Mouse (Mus musculus): Measurements from ENCODE around the gene Tpra1. TPM values are rescaled to one million over a fixed set of nuclear protein-coding genes. Genes with fewer than 3 reads are reported as not detected.

Tpra1 gene
- polyA plus RNA-seq, 1 experiment, result 116 TPM

DNA sequence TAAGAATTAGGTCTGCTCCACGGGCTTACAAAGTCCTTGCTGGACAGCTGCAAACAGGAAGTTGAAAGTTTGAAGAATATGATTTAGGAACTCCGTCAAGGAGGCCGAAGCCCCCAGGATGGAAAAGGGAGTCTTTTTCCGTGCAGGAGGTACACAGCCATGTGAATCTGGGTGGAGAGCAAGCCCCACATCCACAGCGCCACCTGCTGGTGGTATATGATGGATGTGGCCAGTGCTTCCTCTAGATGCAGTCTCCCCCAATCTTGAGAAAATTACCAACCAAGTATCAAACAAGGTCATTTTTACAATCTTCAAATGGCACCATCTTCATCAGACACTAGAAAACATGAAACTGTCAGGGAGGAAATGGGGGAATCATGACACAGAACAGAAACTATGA lies 8.5 kb upstream of the Tpra1 start:
- DNase-seq (ENCODE audit: low read depth), result peak; percentile 75

GRCm38 (mm10) chr6:88895943-88896342 lies 6.1 kb upstream of the Tpra1 start:
- no peak for DNase-seq (ENCODE audit: low read depth)
- TF ChIP-seq CTCF (IDR thresholded peaks at IDR 0.05; ENCODE audit: borderline replicate concordance, extremely low read depth, insufficient read depth, insufficient read length), result no peak
- TF ChIP-seq POLR2A (IDR thresholded peaks at IDR 0.05; ENCODE audit: borderline replicate concordance, extremely low read depth, insufficient read depth, insufficient read length, poor library complexity, severe bottlenecking), result no peak

More for the DNA sequence above, 8.5 kb upstream of the Tpra1 start:
- TF ChIP-seq POLR2A (IDR thresholded peaks at IDR 0.05; ENCODE audit: borderline replicate concordance, extremely low read depth, insufficient read depth, insufficient read length, poor library complexity, severe bottlenecking), result no peak
- peak; percentile 89 for TF ChIP-seq CTCF (IDR thresholded peaks at IDR 0.05; ENCODE audit: borderline replicate concordance, extremely low read depth, insufficient read depth, insufficient read length)

DNA sequence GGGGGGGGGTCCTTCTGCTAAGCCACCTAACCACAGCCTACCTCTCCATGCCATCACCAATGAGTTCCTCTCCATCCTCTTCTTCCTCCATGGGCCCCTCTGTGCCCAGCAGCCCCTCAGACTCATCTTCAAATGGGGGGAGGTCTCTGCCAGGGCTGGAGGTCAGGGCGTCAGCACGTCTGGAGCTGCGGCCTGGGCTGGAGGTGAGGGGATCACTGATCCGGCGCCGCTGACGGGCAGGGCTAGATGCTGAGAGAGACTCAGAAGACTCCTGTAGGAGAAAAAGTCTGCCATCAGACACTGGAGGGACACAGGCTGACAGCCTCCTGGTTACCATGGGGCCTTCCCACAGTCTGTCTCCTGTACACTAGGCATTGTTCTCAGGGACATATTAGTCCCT lies 4.8 kb upstream of the Tpra1 start:
- no peak for DNase-seq (ENCODE audit: low read depth)
- TF ChIP-seq POLR2A (IDR thresholded peaks at IDR 0.05; ENCODE audit: borderline replicate concordance, extremely low read depth, insufficient read depth, insufficient read length, poor library complexity, severe bottlenecking) (no peak), CTCF (IDR thresholded peaks at IDR 0.05; ENCODE audit: borderline replicate concordance, extremely low read depth, insufficient read depth, insufficient read length) (no peak)

DNA sequence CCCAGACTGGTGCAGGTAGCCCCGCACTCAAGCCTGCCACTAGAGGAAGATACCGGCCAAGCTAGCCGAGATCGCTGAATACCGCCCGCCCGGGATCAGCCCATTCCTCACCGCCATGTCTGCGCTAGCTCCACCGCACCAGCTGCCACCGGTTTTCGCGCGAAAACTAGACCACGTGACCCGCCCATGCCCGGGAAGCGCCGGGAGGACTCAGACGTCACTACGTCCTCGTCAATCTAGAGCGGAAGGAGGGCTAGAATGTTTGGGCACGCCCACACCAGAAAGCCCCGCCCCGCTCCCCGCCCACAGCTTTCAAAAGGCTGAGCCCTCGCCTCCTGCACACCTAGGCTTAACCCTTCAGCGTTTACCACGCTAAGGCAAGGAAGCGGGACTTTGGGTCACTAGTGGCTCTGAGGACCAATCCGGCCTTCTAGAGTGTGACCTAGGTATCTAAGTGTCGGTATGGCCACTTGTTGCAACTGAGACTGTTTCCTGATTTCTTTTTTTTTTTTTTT lies 3.5 kb upstream of the Tpra1 start, which contains the start of gene Mcm2:
Gene Mcm2 (minus strand): TSS at position 247 of the 515 bp plus-strand sequence.
- DNase-seq (ENCODE audit: low read depth), result peak; percentile 98
- TF ChIP-seq CTCF (IDR thresholded peaks at IDR 0.05; ENCODE audit: borderline replicate concordance, extremely low read depth, insufficient read depth, insufficient read length), result no peak
- peak; percentile 36; the same call in 1 of the 2 replicates for TF ChIP-seq POLR2A (IDR thresholded peaks at IDR 0.05; ENCODE audit: borderline replicate concordance, extremely low read depth, insufficient read depth, insufficient read length, poor library complexity, severe bottlenecking)

DNA sequence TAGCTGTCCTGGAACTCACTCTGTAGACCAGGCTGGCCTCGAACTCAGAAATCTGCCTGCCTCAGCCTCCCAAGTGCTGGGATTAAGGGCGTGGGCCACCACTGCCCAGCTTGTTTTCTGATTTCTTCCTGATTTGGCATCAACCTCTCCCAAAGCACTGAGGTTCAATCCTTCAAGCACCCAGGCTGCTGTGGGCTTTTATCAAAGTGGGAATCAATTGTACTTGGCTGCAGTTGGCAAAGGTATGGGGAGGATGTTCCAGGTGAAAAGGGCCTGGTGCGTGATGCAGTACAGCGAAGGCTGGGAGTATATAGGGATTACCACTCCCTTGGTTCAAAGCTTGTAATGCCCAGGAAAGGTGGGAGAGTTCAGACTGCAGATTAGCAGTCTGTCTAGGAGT lies 3.0 kb upstream of the Tpra1 start:
- no peak for DNase-seq (ENCODE audit: low read depth)

DNA sequence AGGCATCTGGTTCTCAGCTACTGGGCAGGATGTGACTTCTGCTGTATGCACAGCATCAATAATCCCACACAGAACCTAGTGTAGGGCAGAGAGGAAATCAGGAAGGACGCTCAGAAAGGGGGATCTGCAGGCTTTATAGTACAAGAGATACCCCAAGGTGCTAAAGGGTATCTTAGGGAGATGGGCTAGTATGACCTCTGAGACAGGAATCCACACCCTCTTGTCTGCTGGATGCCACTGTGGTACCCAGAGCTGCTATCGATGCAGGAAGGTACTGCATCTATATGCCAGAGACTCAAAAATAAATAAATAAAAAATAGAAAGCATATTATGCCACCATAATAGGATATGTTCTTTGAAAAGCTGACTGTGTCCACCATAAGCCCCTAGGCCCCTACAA lies 2.4 kb upstream of the Tpra1 start:
- no peak for TF ChIP-seq CTCF (IDR thresholded peaks at IDR 0.05; ENCODE audit: borderline replicate concordance, extremely low read depth, insufficient read depth, insufficient read length)
- TF ChIP-seq POLR2A (IDR thresholded peaks at IDR 0.05; ENCODE audit: borderline replicate concordance, extremely low read depth, insufficient read depth, insufficient read length, poor library complexity, severe bottlenecking), result no peak

More for the DNA sequence above, 3.0 kb upstream of the Tpra1 start:
- TF ChIP-seq CTCF (IDR thresholded peaks at IDR 0.05; ENCODE audit: borderline replicate concordance, extremely low read depth, insufficient read depth, insufficient read length) (no peak), POLR2A (IDR thresholded peaks at IDR 0.05; ENCODE audit: borderline replicate concordance, extremely low read depth, insufficient read depth, insufficient read length, poor library complexity, severe bottlenecking) (no peak)

GRCm38 (mm10) chr6:88901471-88901870 lies 580 bp upstream of the Tpra1 start:
- peak; percentile 38 for DNase-seq (ENCODE audit: low read depth)
- TF ChIP-seq CTCF (IDR thresholded peaks at IDR 0.05; ENCODE audit: borderline replicate concordance, extremely low read depth, insufficient read depth, insufficient read length) (no peak), POLR2A (IDR thresholded peaks at IDR 0.05; ENCODE audit: borderline replicate concordance, extremely low read depth, insufficient read depth, insufficient read length, poor library complexity, severe bottlenecking) (no peak)

More for the DNA sequence above, 2.4 kb upstream of the Tpra1 start:
- no peak for DNase-seq (ENCODE audit: low read depth)

- no peak for DNase-seq (ENCODE audit: low read depth)
- no peak for TF ChIP-seq POLR2A (IDR thresholded peaks at IDR 0.05; ENCODE audit: borderline replicate concordance, extremely low read depth, insufficient read depth, insufficient read length, poor library complexity, severe bottlenecking)
- no peak for TF ChIP-seq CTCF (IDR thresholded peaks at IDR 0.05; ENCODE audit: borderline replicate concordance, extremely low read depth, insufficient read depth, insufficient read length)
Measured at GRCm38 (mm10) chr6:88903708-88904107, 1.7 kb downstream of the Tpra1 start.

- TF ChIP-seq CTCF (IDR thresholded peaks at IDR 0.05; ENCODE audit: borderline replicate concordance, extremely low read depth, insufficient read depth, insufficient read length) (no peak), POLR2A (IDR thresholded peaks at IDR 0.05; ENCODE audit: borderline replicate concordance, extremely low read depth, insufficient read depth, insufficient read length, poor library complexity, severe bottlenecking) (no peak)
- DNase-seq (ENCODE audit: low read depth), result no peak
Measured at GRCm38 (mm10) chr6:88904456-88904974, 2.5 kb downstream of the Tpra1 start.

DNA sequence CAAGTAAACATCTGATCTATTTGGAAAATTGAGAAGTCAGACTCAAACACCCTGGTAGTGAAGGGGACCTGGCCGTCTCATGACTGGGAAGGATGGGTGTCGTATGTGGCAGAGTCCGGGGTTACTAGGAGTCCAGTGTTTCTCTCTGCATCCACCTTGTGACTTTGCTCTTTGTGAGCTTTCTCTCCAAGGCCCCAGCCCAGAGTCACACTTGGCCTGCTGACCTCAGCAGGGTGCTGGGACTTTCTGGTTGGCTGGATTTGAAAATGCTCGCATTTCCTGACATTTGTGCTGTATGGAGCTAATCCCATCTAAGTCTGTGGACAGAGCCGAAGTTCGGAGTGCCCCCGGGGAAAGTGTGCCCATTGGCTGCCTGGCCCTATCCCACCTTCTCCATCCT lies 3.0 kb downstream of the Tpra1 start:
- no peak for TF ChIP-seq POLR2A (IDR thresholded peaks at IDR 0.05; ENCODE audit: borderline replicate concordance, extremely low read depth, insufficient read depth, insufficient read length, poor library complexity, severe bottlenecking)
- no peak for TF ChIP-seq CTCF (IDR thresholded peaks at IDR 0.05; ENCODE audit: borderline replicate concordance, extremely low read depth, insufficient read depth, insufficient read length)
- DNase-seq (ENCODE audit: low read depth), result no peak

DNA sequence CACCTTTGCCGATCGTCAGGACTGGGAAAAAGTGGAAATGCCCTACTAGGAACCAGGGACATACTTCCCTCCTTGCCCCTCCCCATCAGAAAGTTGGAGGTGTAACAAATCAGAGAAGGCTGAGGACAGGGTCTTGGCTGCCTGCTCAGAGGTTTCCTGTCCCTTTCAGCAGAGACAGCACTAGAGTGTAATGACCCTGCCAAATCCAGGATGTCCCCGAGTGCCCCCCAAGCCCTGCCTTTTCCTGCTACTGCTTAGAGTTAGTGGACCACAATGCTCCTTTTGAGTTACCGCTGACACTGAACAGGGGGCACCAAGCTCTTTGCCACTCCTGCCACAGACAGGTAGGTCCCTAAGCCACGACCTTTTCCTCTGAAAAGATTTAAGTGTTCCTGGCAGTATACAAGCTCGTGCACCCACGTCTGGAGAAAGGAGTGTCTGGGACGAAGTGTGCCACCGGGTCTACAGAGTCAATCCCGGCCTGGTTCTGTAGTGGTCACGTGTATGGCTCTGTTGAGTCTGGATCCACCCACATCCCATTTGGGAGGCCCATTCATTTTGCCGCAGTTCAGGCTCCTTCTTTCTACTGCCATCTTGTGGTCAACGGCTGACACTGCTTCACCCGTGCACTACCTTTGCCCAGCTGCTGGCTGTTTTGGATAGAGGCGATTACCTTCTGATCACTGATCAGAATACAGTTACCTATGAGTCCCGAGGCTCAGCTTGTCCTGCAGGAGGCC lies 4.5 kb downstream of the Tpra1 start:
- DNase-seq (ENCODE audit: low read depth), result peak; percentile 77
- peak; percentile 93 for TF ChIP-seq CTCF (IDR thresholded peaks at IDR 0.05; ENCODE audit: borderline replicate concordance, extremely low read depth, insufficient read depth, insufficient read length)
- TF ChIP-seq POLR2A (IDR thresholded peaks at IDR 0.05; ENCODE audit: borderline replicate concordance, extremely low read depth, insufficient read depth, insufficient read length, poor library complexity, severe bottlenecking), result no peak
